Mouse (Mus musculus) central nervous system, embryonic 11.5 days (tissue): ENCODE data around the gene Usf1. TPM values are rescaled to one million over a fixed set of nuclear protein-coding genes. Genes with fewer than 3 reads are reported as not detected.

Source experiments
- polyA plus RNA-seq: library from polyadenylated mRNA; depleted of rRNA; stranded (reverse); fragments of >200 nt; gene quantifications from 2 replicates; pipeline ENCODE4 v1.2.3, GENCODE M21; 2012; rRNA removed

Usf1 gene
- 99.5 and 131 TPM in 2 replicates for polyA plus RNA-seq

DNA sequence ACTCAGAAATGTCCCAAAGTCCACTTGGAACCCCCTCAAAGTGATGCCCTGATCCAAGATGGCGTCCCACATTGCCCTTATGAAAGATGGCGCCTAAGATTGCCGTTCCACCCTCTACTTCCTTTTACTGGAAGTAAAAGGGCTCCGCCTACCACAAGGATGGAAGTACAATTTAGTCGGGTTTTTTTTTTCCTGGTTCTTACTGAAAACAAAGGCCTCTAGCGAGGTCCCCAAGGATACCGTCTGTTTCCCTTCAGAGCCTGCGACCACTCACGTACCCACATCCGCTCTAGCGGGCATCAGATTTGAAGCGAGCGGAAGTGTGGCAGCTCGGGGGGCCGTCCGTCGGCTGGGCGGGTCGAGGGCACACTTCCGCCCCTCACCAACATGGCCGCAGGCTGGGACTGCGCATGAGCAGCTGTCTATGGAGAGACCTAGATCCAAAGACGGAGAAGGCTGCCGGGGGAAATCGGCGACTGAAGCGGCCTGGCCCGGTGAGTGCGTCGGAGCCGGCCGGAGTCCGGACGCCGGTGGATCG is at the start of gene Usf1:
Gene Usf1 (plus strand): TSS at position 367 of the 538 bp plus-strand sequence.

DNA sequence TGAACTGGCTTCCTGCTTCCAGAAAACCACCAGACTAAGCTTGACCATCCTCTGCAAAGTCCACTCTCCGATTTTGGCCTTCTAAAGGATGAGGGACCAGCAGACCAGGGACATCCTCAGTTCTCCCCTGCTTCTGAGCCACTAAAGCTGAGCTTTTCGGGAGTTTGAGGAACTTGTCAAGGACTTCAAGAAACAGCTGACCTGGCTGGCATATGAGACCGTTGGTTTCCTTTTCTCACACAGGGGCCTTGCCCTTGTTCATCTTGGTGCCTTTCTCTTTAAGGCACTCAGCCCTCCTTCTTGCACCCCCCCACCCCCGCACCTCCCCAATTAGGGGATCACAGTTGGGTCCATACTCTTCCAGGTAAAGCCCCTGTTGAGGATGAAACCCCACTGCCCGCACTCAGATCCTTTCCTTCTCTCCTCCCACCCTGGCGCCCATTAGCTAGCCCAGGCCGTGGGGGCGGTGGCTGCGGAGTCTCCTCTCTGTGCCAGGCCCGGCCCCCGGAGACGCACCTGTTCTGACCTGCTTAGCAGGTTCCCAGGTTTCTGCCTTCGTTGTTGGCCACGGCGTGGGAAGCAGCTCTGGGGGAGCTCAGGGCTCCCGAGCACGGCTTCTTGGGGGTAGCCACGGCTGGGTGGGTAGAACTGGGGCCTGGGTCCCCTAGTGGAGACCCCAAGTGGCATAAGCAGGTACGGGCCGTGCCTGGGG is 41.1 kb upstream of the Usf1 start, which contains the start of gene Nectin4:
Gene Nectin4 (plus strand): TSS at position 255 of the 712 bp plus-strand sequence.

DNA sequence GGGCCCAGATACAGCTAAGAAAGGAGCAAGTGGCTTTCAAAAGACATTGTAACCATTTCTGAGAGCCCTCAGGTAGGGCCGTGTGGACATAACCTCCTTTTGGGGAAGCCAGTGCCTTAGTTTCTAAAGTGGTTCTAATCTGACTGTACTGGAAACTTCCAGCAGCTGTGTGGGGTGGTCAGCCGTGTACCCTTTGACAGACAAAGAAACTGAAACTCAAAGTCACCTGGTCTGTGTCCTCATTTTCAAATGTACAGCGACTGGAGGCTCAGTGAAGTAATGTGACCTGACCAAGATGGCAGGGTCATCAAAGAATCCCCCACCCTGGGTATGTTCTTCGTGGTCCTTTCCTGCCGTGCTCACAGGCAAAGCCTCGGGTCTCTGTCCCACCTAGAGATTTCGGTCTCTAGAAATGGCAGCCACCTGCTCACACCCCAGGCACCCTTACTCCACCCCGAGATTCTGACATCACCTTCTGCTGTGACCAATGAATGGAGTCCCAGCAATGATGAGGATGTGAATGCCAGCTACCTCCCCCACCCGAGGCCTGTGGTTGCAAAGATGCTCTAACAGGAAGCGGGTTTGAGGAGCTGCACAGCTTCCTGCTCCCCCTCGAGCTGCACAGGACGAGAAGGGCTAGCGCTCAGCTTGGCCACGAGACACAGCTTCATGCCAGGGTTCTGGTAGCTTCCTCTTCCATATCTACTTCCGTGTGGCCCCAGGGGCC is 22.6 kb upstream of the Usf1 start, which contains the start of gene Arhgap30:
Gene Arhgap30 (plus strand): TSS at position 579 of the 727 bp plus-strand sequence.

DNA sequence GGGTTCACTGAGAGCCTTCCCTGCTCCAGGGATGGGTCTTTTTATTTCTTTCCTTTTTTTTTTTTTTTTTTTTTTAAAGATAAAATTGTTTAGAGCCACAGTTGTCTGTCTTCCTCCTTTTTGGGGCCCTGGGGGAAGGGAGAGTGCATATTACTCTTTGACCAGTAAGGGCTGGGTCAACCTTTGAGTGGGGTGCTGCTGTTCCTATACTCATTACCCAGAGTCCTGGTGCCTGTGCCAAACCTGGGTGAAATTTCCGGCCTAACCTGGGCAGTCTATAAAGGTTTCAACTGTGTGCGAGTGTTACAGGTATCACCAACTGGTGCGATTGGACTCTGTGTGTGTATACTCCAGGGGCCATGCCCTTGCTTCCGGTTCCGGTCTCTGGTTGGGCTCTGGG is 7.5 kb downstream of the Usf1 start, which contains the start of gene Tstd1:
Gene Tstd1 (plus strand): TSS at position 213 of the 400 bp plus-strand sequence.

DNA sequence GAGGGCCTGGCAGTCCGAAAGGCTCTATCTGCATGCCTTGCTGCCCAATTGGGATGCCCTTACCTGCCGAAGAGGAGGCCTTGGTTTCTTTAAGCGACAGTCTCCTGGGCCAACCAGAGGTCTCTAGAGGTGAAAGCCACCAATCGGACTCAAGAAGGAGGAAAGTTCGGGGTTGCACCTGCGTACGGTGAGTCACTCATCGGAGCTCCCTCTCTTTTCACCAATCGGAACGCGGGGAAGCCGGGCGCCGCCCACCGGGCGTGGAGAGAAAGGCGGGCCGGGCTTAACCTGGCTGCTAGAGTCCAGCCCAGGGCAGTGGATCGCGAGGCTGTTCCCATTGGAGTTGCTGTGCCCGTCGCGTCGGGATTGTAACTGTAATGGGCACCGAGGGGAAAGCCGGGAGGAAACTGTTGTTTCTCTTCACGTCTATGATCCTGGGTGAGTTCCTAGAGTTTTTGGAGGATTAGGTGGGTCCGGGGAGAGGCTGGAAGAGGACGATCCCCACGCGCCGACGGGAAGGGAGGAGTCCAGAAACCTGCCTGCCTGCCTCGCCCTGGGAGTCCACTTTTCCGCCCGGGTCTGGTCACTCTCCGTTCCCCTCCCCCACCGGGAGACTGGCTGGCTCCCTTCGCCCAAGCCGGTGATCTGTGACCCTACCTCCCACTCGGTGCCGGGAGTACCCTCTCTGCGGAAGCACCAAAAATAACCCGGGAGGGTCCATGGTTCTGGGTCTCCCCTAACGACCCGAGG is 26.3 kb downstream of the Usf1 start, which contains the start of gene F11r:
Gene F11r (plus strand): TSS at position 272 of the 750 bp plus-strand sequence.

Other genes with a start within 250 kb of the Usf1 start
- 11.0 and 15.7 TPM in 2 replicates for gene Pcp4l1, start 215.0 kb upstream of the Usf1 start, polyA plus RNA-seq
- gene Nr1i3, start 197.3 kb upstream of the Usf1 start, polyA plus RNA-seq, result 0.02 and 0.04 TPM in 2 replicates
- gene Tomm40l, start 188.8 kb upstream of the Usf1 start, polyA plus RNA-seq, result 29.2 and 29.8 TPM in 2 replicates
- 41.5 and 103 TPM in 2 replicates for gene Apoa2, start 186.3 kb upstream of the Usf1 start, polyA plus RNA-seq
- 12.5 and 17.5 TPM in 2 replicates for gene Fcer1g, start 176.9 kb upstream of the Usf1 start, polyA plus RNA-seq
- 3.2 and 4.1 TPM in 2 replicates for gene Adamts4, start 160.9 kb upstream of the Usf1 start, polyA plus RNA-seq
- 172 and 189 TPM in 2 replicates for gene Ndufs2, start 159.9 kb upstream of the Usf1 start, polyA plus RNA-seq
- gene B4galt3, start 141.0 kb upstream of the Usf1 start, polyA plus RNA-seq, result 47.0 and 62.1 TPM in 2 replicates
- 95.5 and 100.0 TPM in 2 replicates for gene Ppox, start 130.1 kb upstream of the Usf1 start, polyA plus RNA-seq
- 96.3 and 99.2 TPM in 2 replicates for gene Usp21, start 123.3 kb upstream of the Usf1 start, polyA plus RNA-seq
- 65.4 and 89.0 TPM in 2 replicates for gene Ufc1, start 116.3 kb upstream of the Usf1 start, polyA plus RNA-seq
- gene Dedd, start 82.2 kb upstream of the Usf1 start, polyA plus RNA-seq, result 44.7 and 66.6 TPM in 2 replicates
- gene Nit1, start 65.7 kb upstream of the Usf1 start, polyA plus RNA-seq, result 36.9 and 48.0 TPM in 2 replicates
- gene Pfdn2, start 65.6 kb upstream of the Usf1 start, polyA plus RNA-seq, result 141 and 293 TPM in 2 replicates
- 1.9 and 2.2 TPM in 2 replicates for gene Klhdc9, start 50.5 kb upstream of the Usf1 start, polyA plus RNA-seq
- gene Nectin4, start 41.2 kb upstream of the Usf1 start, polyA plus RNA-seq, result 0.95 and 1.1 TPM in 2 replicates
- 0.92 and 1.7 TPM in 2 replicates for gene Arhgap30, start 22.4 kb upstream of the Usf1 start, polyA plus RNA-seq
- gene Tstd1, start 7.6 kb downstream of the Usf1 start, polyA plus RNA-seq, result 3.7 and 5.0 TPM in 2 replicates
- 7.0 and 10.3 TPM in 2 replicates for gene F11r, start 26.2 kb downstream of the Usf1 start, polyA plus RNA-seq
- gene Alyref2, start 92.2 kb downstream of the Usf1 start, polyA plus RNA-seq, result 9.4 and 11.0 TPM in 2 replicates
- gene Itln1, start 124.0 kb downstream of the Usf1 start, polyA plus RNA-seq, result not detected in 2 replicates
- 0.05 TPM in 1 of 2 replicates, not detected in the other for gene Cd244a, start 147.9 kb downstream of the Usf1 start, polyA plus RNA-seq
- 0.07 and 0.18 TPM in 2 replicates for gene Ly9, start 196.1 kb downstream of the Usf1 start, polyA plus RNA-seq
- 0.01 TPM in 1 of 2 replicates, not detected in the other for gene Slamf7, start 241.7 kb downstream of the Usf1 start, polyA plus RNA-seq